Comparison of ENCODE assay signal across 24 mouse cellular contexts in the genomic region with DNA sequence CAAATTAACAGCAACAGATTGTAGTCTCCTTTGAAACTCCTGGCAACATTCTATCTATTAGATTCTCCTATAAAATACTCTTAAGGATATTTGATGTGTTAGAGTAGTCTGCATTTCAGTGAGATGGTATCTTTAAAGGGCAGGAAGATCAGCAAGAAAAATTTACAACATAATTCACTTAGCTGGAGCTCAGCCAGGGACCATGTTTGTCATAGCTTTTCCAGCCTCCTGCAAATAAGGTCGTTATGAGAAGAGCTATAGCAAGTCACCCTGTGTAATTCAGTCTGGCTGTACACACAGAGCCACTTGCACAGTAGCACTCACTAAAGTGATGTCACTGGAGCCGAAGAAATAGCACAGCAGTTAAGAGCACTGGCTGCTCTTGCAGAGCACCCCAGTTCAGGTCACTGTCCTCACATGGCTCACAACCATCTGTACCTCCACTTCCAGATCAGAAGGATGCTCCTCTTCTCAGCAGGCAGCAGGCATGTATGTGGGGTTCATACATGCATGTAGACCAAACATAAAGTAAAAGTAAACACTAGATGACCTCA.
DNase-seq lines count a peak whose midpoint lies in the region; ATAC-seq lines count a peak whose summit lies in the region.
"Had no signal": no experiment of that assay in that cellular context is flagged by ENCODE, and none has a peak within 500 bp of the region (broad histone marks: within the 10 kb centered on the region; RNA-seq: fewer than 3 reads in every experiment).

No protein-coding gene starts in this region.

- H3K4me1 ChIP-seq in neural tube, embryonic 13.5 days (replicated peaks) = peaks cover 7% of the 10 kb centered on the region
- H3K4me1 ChIP-seq: heart, embryonic 12.5 days; heart, embryonic 15.5 days had no signal

- peak; percentile 50; the same call in 1 of the 2 replicates for ATAC-seq in neural tube, embryonic 13.5 days (ENCODE audit: low read depth)
- no peak for ATAC-seq in granulocyte monocyte progenitor cell, adult 5-6 weeks (replicated peaks; ENCODE audit: poor library complexity, severe bottlenecking)
- ATAC-seq: forebrain, embryonic 14.5 days; forebrain, postnatal 0 days; inflammation-experienced regulatory T-cells, adult 6 months; intestine, embryonic 16.5 days; Patski had no signal

- no peak overlapping the region for H3K4me2 ChIP-seq in neural tube, embryonic 13.5 days
- H3K4me2 ChIP-seq: heart, embryonic 12.5 days; heart, embryonic 15.5 days; hindbrain, embryonic 14.5 days had no signal

- H3K4me3 ChIP-seq in neural tube, embryonic 13.5 days = no peak overlapping the region
- H3K4me3 ChIP-seq: gastrocnemius, adult 2 months; heart, embryonic 12.5 days; heart, embryonic 15.5 days had no signal

- DNase-seq in adrenal gland, adult 2 months = peak; percentile 36
- no peak for DNase-seq in adrenal gland, postnatal 4 days (ENCODE audit: low spot score in 2 of 2)
- DNase-seq in adrenal gland, postnatal 36 days = peak; percentile 15 to 31
- no peak for DNase-seq in adrenal gland, postnatal 10 days
- DNase-seq in neural tube, embryonic 10.5 days (ENCODE audit: extremely low spot score, low spot score) = no peak
- DNase-seq: cerebellum, adult 18-20 months; cerebellum, adult 9-10 months; cerebellum, postnatal 14 days; forebrain, postnatal 0 days; gastrocnemius, adult 2 months; gastrocnemius, postnatal 14 days; heart, adult 18-20 months; heart, postnatal 10 days; heart, postnatal 36 days; kidney, adult 18-20 months had no signal

- H3K9ac ChIP-seq in neural tube, embryonic 13.5 days = no peak overlapping the region
- H3K9ac ChIP-seq: forebrain, postnatal 0 days; heart, embryonic 12.5 days; heart, embryonic 15.5 days; hindbrain, embryonic 14.5 days had no signal

- H3K27ac ChIP-seq in neural tube, embryonic 13.5 days (replicated peaks) = no peak overlapping the region
- H3K27ac ChIP-seq: gastrocnemius, adult 2 months; heart, embryonic 15.5 days; hindbrain, embryonic 14.5 days had no signal

- H3K27me3 ChIP-seq in neural tube, embryonic 13.5 days = no peaks in the 10 kb centered on the region
- H3K27me3 ChIP-seq: heart, embryonic 12.5 days; heart, embryonic 15.5 days; Patski had no signal

- H3K36me3 ChIP-seq in neural tube, embryonic 13.5 days = no peaks in the 10 kb centered on the region
- H3K36me3 ChIP-seq: heart, embryonic 12.5 days; heart, embryonic 15.5 days had no signal

- WGBS in neural tube, embryonic 13.5 days = 63% methylated on average over 2 of the region's 2 CpGs

- H3K9me3 ChIP-seq in neural tube, embryonic 13.5 days = no peaks in the 10 kb centered on the region
- H3K9me3 ChIP-seq: heart, embryonic 12.5 days; heart, embryonic 15.5 days had no signal

Comparison
In these comparisons a context has a peak if more than half of its experiments do, and no peak if none do; other contexts are left out.
1. DNase-seq: peak in adrenal gland, adult 2 months (single experiment) and adrenal gland, postnatal 36 days (2 of 2); none in adrenal gland, postnatal 4 days (0 of 2), adrenal gland, postnatal 10 days (single experiment) and neural tube, embryonic 10.5 days (single experiment).